Mouse (Mus musculus) c-Kit-positive CD71-positive TER-119-negative erythroid progenitor cells, embryonic 14.5 days (primary cell): ENCODE data around the gene Ncmap.
A peak's percentile ranks its signal among the peaks of the same experiment; 100 is the strongest.

Source experiments
- DNase-seq: peaks from one replicate; pipeline ENCODE4 v3.0.0-alpha.2; 2013; ENCODE audit warnings: low read depth

Gene Ncmap

GRCm38 (mm10) chr4:135397991-135398390 lies at the start of gene Ncmap:
Gene Ncmap (minus strand): TSS chr4:135398227.
- no peak for DNase-seq

GRCm38 (mm10) chr4:135442473-135442872 lies 44.4 kb upstream of the Ncmap start:
- DNase-seq = no peak

- peak; percentile 74 for DNase-seq
Observed at GRCm38 (mm10) chr4:135439904-135440522, 42.0 kb upstream of the Ncmap start.

- peak; percentile 89 for DNase-seq
Observed at GRCm38 (mm10) chr4:135439188-135439647, 41.2 kb upstream of the Ncmap start.

GRCm38 (mm10) chr4:135437924-135438323 lies 39.9 kb upstream of the Ncmap start:
- no peak for DNase-seq

GRCm38 (mm10) chr4:135436291-135436690 lies 38.3 kb upstream of the Ncmap start:
- no peak for DNase-seq

GRCm38 (mm10) chr4:135434395-135434789 lies 36.4 kb upstream of the Ncmap start:
- no peak for DNase-seq

GRCm38 (mm10) chr4:135433443-135434394 lies 35.7 kb upstream of the Ncmap start, which contains the start of gene Rcan3:
Gene Rcan3 (minus strand): TSS chr4:135433853.
- peak; percentile 79 for DNase-seq

- no peak for DNase-seq
Observed at GRCm38 (mm10) chr4:135433086-135433442, 35.0 kb upstream of the Ncmap start.

GRCm38 (mm10) chr4:135429990-135430760 lies 32.1 kb upstream of the Ncmap start:
- DNase-seq = no peak

- DNase-seq = no peak
Observed at GRCm38 (mm10) chr4:135429383-135429782, 31.4 kb upstream of the Ncmap start.

GRCm38 (mm10) chr4:135426587-135426986 lies 28.6 kb upstream of the Ncmap start:
- no peak for DNase-seq

- DNase-seq = no peak
Observed at GRCm38 (mm10) chr4:135425625-135426024, 27.6 kb upstream of the Ncmap start.

- no peak for DNase-seq
Observed at GRCm38 (mm10) chr4:135420961-135421360, 22.9 kb upstream of the Ncmap start.

- DNase-seq = no peak
Observed at GRCm38 (mm10) chr4:135420416-135420815, 22.4 kb upstream of the Ncmap start.

GRCm38 (mm10) chr4:135419996-135420395 lies 22.0 kb upstream of the Ncmap start:
- DNase-seq = no peak

- no peak for DNase-seq
Observed at GRCm38 (mm10) chr4:135416367-135416766, 18.3 kb upstream of the Ncmap start.

- DNase-seq = no peak
Observed at GRCm38 (mm10) chr4:135413491-135413890, 15.5 kb upstream of the Ncmap start.

GRCm38 (mm10) chr4:135411633-135412032 lies 13.6 kb upstream of the Ncmap start:
- peak; percentile 63 for DNase-seq

- DNase-seq = no peak
Observed at GRCm38 (mm10) chr4:135406180-135406579, 8.2 kb upstream of the Ncmap start.

GRCm38 (mm10) chr4:135404916-135405315 lies 6.9 kb upstream of the Ncmap start:
- peak; percentile 54 for DNase-seq

GRCm38 (mm10) chr4:135404048-135404447 lies 6.0 kb upstream of the Ncmap start:
- no peak for DNase-seq
